Mouse (Mus musculus): ENCODE results near the gene Shkbp1. TPM values are rescaled to one million over a fixed set of nuclear protein-coding genes. Genes with fewer than 3 reads are reported as not detected.

Shkbp1 gene
- total and polyA plus RNA-seq, 3 experiments, result 24.2 to 77.0 TPM; not detected in 1

DNA sequence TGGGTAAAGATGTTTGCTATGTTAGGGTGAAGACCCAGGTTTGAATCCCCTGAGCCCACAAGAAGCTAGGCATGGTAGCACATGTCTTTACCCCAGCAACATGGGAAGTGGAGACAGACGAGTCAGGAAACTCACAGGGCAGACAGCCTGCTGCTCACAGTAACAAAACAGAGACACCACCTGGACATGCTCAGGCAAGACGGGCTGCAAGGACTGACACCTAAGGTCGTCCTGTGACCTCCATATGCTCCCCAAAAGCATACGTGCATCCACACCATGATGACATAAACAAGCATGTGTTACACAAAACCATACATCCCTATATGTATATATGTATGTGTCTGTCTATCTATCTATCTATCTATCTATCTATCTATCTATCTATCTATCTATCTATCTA, 25.7 kb upstream of the Shkbp1 start:
- Histone ChIP-seq H3K36me3 (ENCODE audit: control insufficient read depth in 1 of 2, insufficient read depth in 2 of 2, low read length in 2 of 2) (peaks cover 0 to 12% of the 10 kb centered on the region in 2 experiments; a peak in 2 of 4 replicates), H3K4me3 (ENCODE audit: control insufficient read depth in 1 of 2, insufficient read depth in 1 of 2, low read depth in 2 of 2, low read length in 2 of 2) (no peak overlapping the region), H3K4me1 (ENCODE audit: control insufficient read depth in 1 of 2, insufficient read depth in 2 of 2, low read length in 2 of 2) (peaks cover 0 to 14% of the 10 kb centered on the region in 2 experiments; a peak in 2 of 4 replicates), H3K79me2 (ENCODE audit: control insufficient read depth, insufficient read depth, low read length, poor library complexity) (no peaks in the 10 kb centered on the region), H3K9ac (ENCODE audit: control insufficient read depth, low read depth, low read length, poor library complexity, severe bottlenecking) (no peak overlapping the region), H3K9me3 (replicated peaks; ENCODE audit: insufficient read depth, low read length) (no peaks in the 10 kb centered on the region), H3K27me3 (ENCODE audit: control insufficient read depth in 1 of 2, insufficient read depth in 2 of 2, low read length in 2 of 2) (no peaks in the 10 kb centered on the region), H3K27ac (ENCODE audit: control insufficient read depth, low read depth, low read length) (no peak overlapping the region)
- DNase-seq (ENCODE audit: low read depth, low spot score), result no peak
- TF ChIP-seq MYB (IDR thresholded peaks at IDR 0.05; ENCODE audit: low read depth, low read length) (no peak), NRF1 (IDR thresholded peaks at IDR 0.05; ENCODE audit: insufficient read depth, low read depth, low read length, poor library complexity, severe bottlenecking) (no peak), ZMIZ1 (IDR thresholded peaks at IDR 0.05; ENCODE audit: low read depth, low read length) (no peak), ETS1 (IDR thresholded peaks at IDR 0.05; ENCODE audit: low read depth, low read length) (no peak), CHD1 (IDR thresholded peaks at IDR 0.05; ENCODE audit: low read depth, low read length) (no peak), TBP (IDR thresholded peaks at IDR 0.05; ENCODE audit: low read depth, low read length) (no peak), POLR2A (IDR thresholded peaks at IDR 0.05; ENCODE audit: control insufficient read depth in 1 of 2, insufficient read depth in 1 of 2, low read depth in 1 of 2, low read length in 2 of 2, poor library complexity in 1 of 2) (no peak), USF1 (IDR thresholded peaks at IDR 0.05; ENCODE audit: low read depth, low read length) (no peak), GATA1 (IDR thresholded peaks at IDR 0.05; ENCODE audit: low read depth, low read length) (no peak), RCOR1 (IDR thresholded peaks at IDR 0.05; ENCODE audit: low read depth, low read length) (no peak), ZKSCAN1 (IDR thresholded peaks at IDR 0.05; ENCODE audit: low read depth, low read length) (no peak), ZNF384 (IDR thresholded peaks at IDR 0.05; ENCODE audit: low read depth, low read length) (no peak), CHD2 (IDR thresholded peaks at IDR 0.05; ENCODE audit: low read length) (no peak), NELFE (IDR thresholded peaks at IDR 0.05; ENCODE audit: low read depth, low read length) (no peak), SIN3A (IDR thresholded peaks at IDR 0.05; ENCODE audit: low read length) (no peak)

DNA sequence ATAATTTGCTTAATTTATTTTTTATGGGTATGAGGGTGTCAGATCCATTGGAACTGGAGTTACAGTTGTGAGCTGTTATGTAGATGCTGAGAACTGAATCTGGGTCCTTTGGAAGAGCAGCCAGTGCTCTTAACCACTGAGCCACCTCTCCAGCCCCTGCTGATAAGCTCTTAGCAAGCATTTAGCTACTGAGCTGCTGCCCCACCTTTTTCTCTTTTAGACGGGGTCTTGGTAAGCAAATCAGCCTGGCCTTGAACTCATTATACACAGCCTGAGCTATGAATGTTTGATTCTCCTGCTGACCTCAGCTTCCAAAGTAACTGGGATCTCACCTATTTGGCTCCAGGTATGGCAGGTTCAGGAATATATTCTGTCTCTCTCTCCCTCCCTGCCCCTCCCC, 25.2 kb upstream of the Shkbp1 start:
- TF ChIP-seq E2F4 (IDR thresholded peaks at IDR 0.05; ENCODE audit: borderline replicate concordance, low read depth, low read length) (no peak), GATA1 (IDR thresholded peaks at IDR 0.05; ENCODE audit: low read depth, low read length) (no peak), SMC3 (IDR thresholded peaks at IDR 0.05; ENCODE audit: low read depth, low read length) (no peak), USF1 (IDR thresholded peaks at IDR 0.05; ENCODE audit: low read depth, low read length) (no peak), KAT2A (conservative IDR thresholded peaks at IDR 0.05; ENCODE audit: low read depth, low read length) (no peak), ELF1 (IDR thresholded peaks at IDR 0.05; ENCODE audit: low read depth, low read length) (no peak), GABPA (IDR thresholded peaks at IDR 0.05; ENCODE audit: low read depth, low read length) (no peak), MYC (IDR thresholded peaks at IDR 0.05; ENCODE audit: low read depth, low read length) (no peak), POLR2A (IDR thresholded peaks at IDR 0.05; ENCODE audit: control insufficient read depth in 1 of 2, insufficient read depth in 1 of 2, low read depth in 1 of 2, low read length in 2 of 2, poor library complexity in 1 of 2) (no peak), ZC3H11A (IDR thresholded peaks at IDR 0.05; ENCODE audit: low read depth, low read length) (no peak), MAFK (IDR thresholded peaks at IDR 0.05; ENCODE audit: borderline replicate concordance, low read depth, low read length) (no peak), TBP (IDR thresholded peaks at IDR 0.05; ENCODE audit: low read depth, low read length) (no peak), SIN3A (IDR thresholded peaks at IDR 0.05; ENCODE audit: low read length) (no peak)
- Histone ChIP-seq H3K9ac (ENCODE audit: control insufficient read depth, low read depth, low read length, poor library complexity, severe bottlenecking) (no peak overlapping the region), H3K79me2 (ENCODE audit: control insufficient read depth, insufficient read depth, low read length, poor library complexity) (no peaks in the 10 kb centered on the region)

More for the DNA sequence above, 25.2 kb upstream of the Shkbp1 start:
- H3K27me3 ChIP-seq (ENCODE audit: control insufficient read depth in 1 of 2, insufficient read depth in 2 of 2, low read length in 2 of 2), result no peaks in the 10 kb centered on the region
- no peak overlapping the region for H3K4me3 ChIP-seq (ENCODE audit: control insufficient read depth in 1 of 2, insufficient read depth in 1 of 2, low read depth in 2 of 2, low read length in 2 of 2)
- peaks cover 0 to 12% of the 10 kb centered on the region in 2 experiments; a peak in 2 of 4 replicates for H3K36me3 ChIP-seq (ENCODE audit: control insufficient read depth in 1 of 2, insufficient read depth in 2 of 2, low read length in 2 of 2)
- DNase-seq (ENCODE audit: low read depth, low spot score), result no peak
- no peak overlapping the region for H3K27ac ChIP-seq (ENCODE audit: control insufficient read depth, low read depth, low read length)
- H3K4me1 ChIP-seq (ENCODE audit: control insufficient read depth in 1 of 2, insufficient read depth in 2 of 2, low read length in 2 of 2), result peaks cover 0 to 14% of the 10 kb centered on the region in 2 experiments; a peak in 2 of 4 replicates
- H3K9me3 ChIP-seq (replicated peaks; ENCODE audit: insufficient read depth, low read length), result no peaks in the 10 kb centered on the region

Measured in MEL (cell line).